Mouse (Mus musculus) CD8-positive naive resting alpha-beta T cell, adult 57 days (primary cell): ENCODE results near the gene Dus1l. TPM values are rescaled to one million over a fixed set of nuclear protein-coding genes. Genes with fewer than 3 reads are reported as not detected.

Experiments used
- total RNA-seq: library from RNA; stranded (reverse); gene quantifications from one replicate; pipeline ENCODE4 v1.2.4, GENCODE M21; 2023

The Dus1l gene
- total RNA-seq = 48.2 TPM

DNA sequence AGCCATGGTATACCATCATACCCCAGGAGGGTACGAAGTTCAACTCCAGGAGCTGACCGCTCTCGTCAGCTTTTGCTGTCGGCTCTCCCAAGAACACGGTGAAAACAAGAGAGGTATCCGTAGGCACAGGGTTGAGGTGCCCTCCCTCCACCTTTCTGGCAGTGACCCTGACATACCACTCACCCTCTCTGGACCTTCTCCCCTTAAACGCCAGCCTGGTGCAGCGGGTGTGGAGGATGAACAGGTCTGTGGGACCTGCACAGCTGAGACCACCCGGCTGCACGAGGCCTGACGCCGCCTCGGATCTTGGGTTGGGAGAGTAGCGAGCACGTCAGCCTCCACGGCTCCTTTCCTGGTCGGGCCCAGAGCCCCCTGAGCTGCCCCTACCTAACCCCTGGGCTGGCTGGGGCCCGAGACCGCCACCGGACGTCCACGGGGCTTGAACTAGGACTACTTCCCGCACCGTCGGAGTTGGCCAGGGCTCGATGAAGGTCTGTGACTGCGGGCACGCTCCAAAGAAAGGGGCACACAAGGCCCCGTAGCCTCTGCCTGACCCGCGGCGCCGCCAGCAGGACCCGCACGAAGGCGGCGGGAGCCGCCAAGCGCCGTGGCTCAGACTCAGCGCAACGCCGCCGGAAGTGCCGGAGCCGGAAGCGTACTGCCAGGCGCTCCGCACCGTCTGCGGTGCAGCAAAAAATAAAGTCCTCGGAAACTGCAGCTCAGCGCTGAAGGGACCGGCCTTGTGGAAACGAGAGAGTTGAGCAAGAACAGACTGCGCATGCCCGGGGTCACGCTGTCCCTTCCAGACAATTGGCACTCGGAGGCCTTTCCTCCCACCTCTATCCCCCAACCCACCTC, at the start of gene Dus1l:
Dus1l (minus strand) TSS at position 648 of the 858 bp plus-strand sequence.

DNA sequence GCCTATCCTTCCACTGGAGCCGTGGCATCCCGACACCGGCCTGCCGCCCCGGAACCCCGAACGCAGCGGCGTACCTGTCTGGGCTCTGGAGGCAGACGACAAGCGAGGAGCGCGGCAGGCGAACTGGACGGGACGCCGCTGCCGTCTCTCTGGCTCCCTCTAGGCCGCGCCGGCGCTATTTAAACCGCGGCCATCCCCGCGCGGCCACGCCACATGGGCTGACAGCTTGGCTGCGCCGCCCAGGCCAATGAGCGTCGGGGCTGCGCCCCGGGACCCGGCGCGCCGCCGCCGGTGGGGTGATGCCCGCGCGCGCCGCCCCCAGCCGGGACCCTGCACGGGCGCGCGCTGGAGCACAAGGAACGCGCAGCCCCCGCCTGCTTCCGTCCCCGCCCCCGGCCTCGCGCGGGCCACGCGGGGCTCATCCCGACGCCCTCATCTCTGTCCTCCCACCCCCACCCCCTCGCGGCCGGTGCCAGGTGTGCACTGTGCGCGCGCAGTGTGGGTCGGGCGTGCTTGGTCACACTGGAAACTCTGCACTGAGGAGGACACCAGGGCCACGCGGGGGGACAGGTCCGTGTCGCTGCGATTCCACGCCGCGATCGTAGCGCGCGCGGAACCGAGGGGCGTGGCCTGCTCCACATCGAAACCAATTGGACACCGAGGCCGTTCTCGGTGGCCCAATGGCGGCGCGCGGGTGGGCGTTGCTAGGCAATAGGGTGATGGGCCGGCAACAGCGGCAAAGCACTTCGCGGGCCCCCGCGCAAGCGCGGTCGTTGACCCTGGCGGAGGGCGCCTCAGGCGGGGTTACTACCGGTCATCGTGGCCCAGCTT, 28.0 kb upstream of the Dus1l start, which contains the start of gene Fasn:
Fasn (minus strand) TSS at position 592 of the 831 bp plus-strand sequence.

DNA sequence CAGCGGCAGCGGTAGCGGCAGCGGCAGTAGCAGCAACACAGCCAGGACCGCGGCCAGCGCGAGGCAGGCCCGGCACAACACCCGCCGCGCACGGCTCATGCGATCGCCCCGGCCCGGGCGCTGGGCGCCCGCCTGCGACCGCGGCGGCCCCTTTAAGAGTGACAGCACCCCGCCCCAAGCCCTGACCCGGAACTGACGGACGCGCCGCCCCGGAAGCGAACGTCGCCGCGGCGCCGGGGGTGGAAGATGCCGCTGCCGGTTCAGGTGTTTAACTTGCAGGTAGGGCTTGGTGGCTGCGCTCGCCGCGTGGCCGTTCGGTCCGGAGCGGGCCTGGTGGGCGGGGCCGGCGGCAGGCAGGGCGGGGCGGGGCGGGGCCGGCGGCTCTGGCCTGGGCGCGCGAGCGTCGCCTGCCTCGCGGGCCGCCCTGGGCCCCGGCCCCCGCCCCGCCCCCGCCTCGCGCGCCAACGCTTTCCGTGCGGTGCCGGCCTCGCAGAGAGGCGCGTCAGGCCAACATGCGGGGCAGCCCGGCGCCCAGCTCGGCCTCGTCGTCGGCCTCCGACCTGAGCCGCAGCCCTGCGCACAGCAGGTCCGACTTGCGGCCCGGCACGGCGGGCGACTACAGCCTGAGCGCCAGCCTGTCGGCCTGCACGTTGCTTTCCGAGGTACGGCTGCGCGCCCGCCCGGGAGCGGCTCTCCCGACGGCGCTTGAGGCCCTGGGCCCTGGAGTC, 12.0 kb downstream of the Dus1l start, which contains the start of the genes Rfng and Gps1:
Rfng (minus strand) TSS at position 144 of the 728 bp plus-strand sequence.
Gps1 (plus strand) TSS at position 209 of the 728 bp plus-strand sequence.

DNA sequence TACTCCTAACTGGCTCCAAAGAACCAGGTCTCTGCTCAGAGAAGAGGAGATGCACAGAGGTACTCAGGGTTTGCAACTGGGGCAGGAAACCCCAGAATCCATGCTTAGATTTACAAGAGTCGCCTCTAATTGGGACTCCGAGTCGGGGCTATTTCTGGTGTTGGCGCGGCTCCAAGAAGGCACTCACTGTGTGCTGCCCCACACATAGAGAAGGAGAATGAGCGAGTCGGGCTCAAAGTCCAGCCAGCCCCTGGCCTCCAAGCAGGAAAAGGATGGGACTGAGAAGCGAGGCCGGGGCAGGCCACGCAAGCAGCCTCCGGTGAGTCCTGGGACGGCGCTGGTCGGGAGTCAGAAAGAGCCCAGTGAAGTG, 33.5 kb downstream of the Dus1l start, which contains the start of gene Hmga1b:
Hmga1b (plus strand) TSS at position 123 of the 370 bp plus-strand sequence.

Other genes with a start within 250 kb of the Dus1l start
- gene Mcrip1, start 246.7 kb downstream of the Dus1l start, total RNA-seq = 41.2 TPM
- not detected for gene Ppp1r27, start 245.3 kb downstream of the Dus1l start, total RNA-seq
- 159 TPM for gene P4hb, start 223.2 kb downstream of the Dus1l start, total RNA-seq
- 371 TPM for gene Arhgdia, start 214.8 kb downstream of the Dus1l start, total RNA-seq
- gene Alyref, start 198.0 kb downstream of the Dus1l start, total RNA-seq = 93.3 TPM
- gene Anapc11, start 198.0 kb downstream of the Dus1l start, total RNA-seq = 84.8 TPM
- gene Npb, start 187.9 kb downstream of the Dus1l start, total RNA-seq = 3.2 TPM
- gene Pcyt2, start 178.5 kb downstream of the Dus1l start, total RNA-seq = 121 TPM
- 126 TPM for gene Sirt7, start 171.2 kb downstream of the Dus1l start, total RNA-seq
- 28.8 TPM for gene Mafg, start 162.8 kb downstream of the Dus1l start, total RNA-seq
- gene Pycr1, start 152.6 kb downstream of the Dus1l start, total RNA-seq = 1.9 TPM
- gene Myadml2, start 148.2 kb downstream of the Dus1l start, total RNA-seq = not detected
- gene Notum, start 135.2 kb downstream of the Dus1l start, total RNA-seq = not detected
- 104 TPM for gene Aspscr1, start 123.4 kb downstream of the Dus1l start, total RNA-seq
- gene Cenpx, start 82.7 kb downstream of the Dus1l start, total RNA-seq = 33.8 TPM
- 28.8 TPM for gene Lrrc45, start 82.5 kb downstream of the Dus1l start, total RNA-seq
- gene Rac3, start 74.9 kb downstream of the Dus1l start, total RNA-seq = 1.7 TPM
- not detected for gene Dcxr, start 69.1 kb downstream of the Dus1l start, total RNA-seq
- not detected for gene Cbr2, start 64.3 kb downstream of the Dus1l start, total RNA-seq
- gene Hmga1b, start 33.6 kb downstream of the Dus1l start, total RNA-seq = 35.1 TPM
- 13.1 TPM for gene Rfng, start 12.2 kb downstream of the Dus1l start, total RNA-seq
- gene Gps1, start 12.1 kb downstream of the Dus1l start, total RNA-seq = 55.1 TPM
- 110 TPM for gene Fasn, start 28.1 kb upstream of the Dus1l start, total RNA-seq
- 0.49 TPM for gene Ccdc57, start 136.5 kb upstream of the Dus1l start, total RNA-seq
- 2.2 TPM for gene Slc16a3, start 152.1 kb upstream of the Dus1l start, total RNA-seq
- 142 TPM for gene Csnk1d, start 194.9 kb upstream of the Dus1l start, total RNA-seq
- gene Cd7, start 243.0 kb upstream of the Dus1l start, total RNA-seq = 230 TPM